Mouse (Mus musculus) neural tube, embryonic 14.5 days (tissue): Measurements from ENCODE around the gene Gpc3. TPM values are rescaled to one million over a fixed set of nuclear protein-coding genes. Genes with fewer than 3 reads are reported as not detected.

Source experiments
- ATAC-seq: fragments of 200-750 bp; cut with Nextera tagmentation; 2 replicates; pipeline ENCODE4 v1.8.0; 2017; ENCODE audit warnings: low read depth, mild to moderate bottlenecking, moderate TSS enrichment, moderate library complexity
- H3K27ac ChIP-seq: fragments of 300-500 bp; sonication (generic); 2 replicates; pipeline ENCODE4 v1.5.1; 2014; ENCODE audit warnings: low read depth, mild to moderate bottlenecking, control low read depth, low read length, moderate library complexity, mixed read lengths
- H3K27me3 ChIP-seq: fragments of 300-500 bp; sonication (generic); 2 replicates; pipeline ENCODE4 v1.6.1; 2014; ENCODE audit warnings: low read length; ENCODE audit not compliant: control insufficient read depth, insufficient read depth
- H3K36me3 ChIP-seq: fragments of 300-500 bp; sonication (generic); 2 replicates; pipeline ENCODE4 v1.6.1; 2014; ENCODE audit warnings: low read length, mixed read lengths; ENCODE audit not compliant: control insufficient read depth, insufficient read depth
- H3K4me1 ChIP-seq: fragments of 300-500 bp; sonication (generic); 2 replicates; pipeline ENCODE4 v1.6.1; 2014; ENCODE audit warnings: low read length; ENCODE audit not compliant: control insufficient read depth, insufficient read depth
- H3K4me2 ChIP-seq: fragments of 300-500 bp; sonication (generic); 2 replicates; pipeline ENCODE4 v1.6.1; 2014; ENCODE audit warnings: mild to moderate bottlenecking, low read depth, low read length, control low read depth
- H3K4me3 ChIP-seq: fragments of 300-500 bp; sonication (generic); 2 replicates; pipeline ENCODE4 v1.5.1; 2014; ENCODE audit warnings: low read depth, low read length, control low read depth, mixed read lengths
- H3K9ac ChIP-seq: fragments of 300-500 bp; sonication (generic); replicated peaks from 2 replicates; pipeline ENCODE4 v1.6.1; 2014; ENCODE audit warnings: low read depth, mild to moderate bottlenecking, control low read depth, low read length, mixed read lengths
- H3K9me3 ChIP-seq: fragments of 300-500 bp; sonication (generic); 2 replicates; pipeline ENCODE4 v1.6.1; 2016; ENCODE audit warnings: low read length; ENCODE audit not compliant: control insufficient read depth
- WGBS: fragments of 180-500 bp; shearing (Covaris S2); extraction: QIAGEN DNeasy Blood & Tissue Kit; methylation state at CpG from one replicate; pipeline ENCODE4 v1.1.7; 2014; 5-methylcytosine and 5-hydroxymethylcytosine counted together
- polyA plus RNA-seq: library from polyadenylated mRNA; unstranded; fragments of >200 nt; fragmentation: Nextera tagmentation; extraction: Ambion mirVana; gene quantifications from 2 replicates; pipeline ENCODE4 v1.2.1, GENCODE M21; 2014

Gene Gpc3
- polyA plus RNA-seq = 33.2 and 117 TPM in 2 replicates

DNA sequence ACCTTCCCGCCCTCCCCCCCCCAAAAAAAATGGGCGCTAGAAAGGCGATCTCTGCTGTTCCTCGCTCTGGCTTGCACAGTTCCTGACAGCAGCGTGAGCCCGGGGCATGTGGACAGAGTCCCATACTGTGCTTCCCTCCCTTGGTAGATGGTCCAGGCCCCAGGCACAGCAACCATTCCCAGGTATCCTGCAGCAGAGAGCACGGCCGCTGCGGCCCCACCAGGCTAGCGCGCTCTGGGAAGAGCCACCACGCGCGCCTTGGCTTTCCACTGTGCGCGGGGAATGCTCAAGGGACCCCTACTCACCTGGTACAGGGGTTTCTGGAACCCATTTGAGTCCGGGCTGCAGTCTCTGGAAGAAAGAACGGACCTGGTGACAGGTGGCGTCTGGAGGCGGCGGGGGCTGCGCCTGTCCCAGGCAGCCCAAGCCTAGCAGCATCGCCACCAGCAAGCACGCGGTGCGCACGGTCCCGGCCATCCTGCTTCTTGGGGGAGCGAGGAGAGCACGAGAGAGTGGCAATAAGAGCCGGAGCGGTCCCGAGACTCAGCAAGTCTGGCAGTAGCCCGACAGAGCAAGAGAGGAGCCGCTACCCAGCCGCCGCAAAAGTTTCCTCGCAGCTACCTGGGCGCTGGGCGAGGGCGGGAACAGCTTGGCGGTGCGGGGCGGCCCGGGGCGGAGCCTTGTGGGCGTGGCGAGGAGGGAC, at the start of gene Gpc3:
Gene Gpc3 (minus strand): TSS at position 623 of the 703 bp plus-strand sequence.
- Histone ChIP-seq H3K9me3 (no peaks in the 10 kb centered on the region), H3K4me3 (peak within 1 kb of the TSS; percentile 37), H3K9ac (peak within 1 kb of the TSS; percentile 28; the same call in 1 of the 2 replicates), H3K4me1 (no peaks in the 10 kb centered on the region), H3K27ac (peak within 1 kb of the TSS; percentile 18; the same call in 1 of the 2 replicates), H3K36me3 (no peaks in the 10 kb centered on the region), H3K4me2 (peak within 1 kb of the TSS; percentile 68), H3K27me3 (no peaks in the 10 kb centered on the region)
- WGBS = 17% methylated on average over 47 of the region's 48 CpGs
- peak; percentile 92 for ATAC-seq

DNA sequence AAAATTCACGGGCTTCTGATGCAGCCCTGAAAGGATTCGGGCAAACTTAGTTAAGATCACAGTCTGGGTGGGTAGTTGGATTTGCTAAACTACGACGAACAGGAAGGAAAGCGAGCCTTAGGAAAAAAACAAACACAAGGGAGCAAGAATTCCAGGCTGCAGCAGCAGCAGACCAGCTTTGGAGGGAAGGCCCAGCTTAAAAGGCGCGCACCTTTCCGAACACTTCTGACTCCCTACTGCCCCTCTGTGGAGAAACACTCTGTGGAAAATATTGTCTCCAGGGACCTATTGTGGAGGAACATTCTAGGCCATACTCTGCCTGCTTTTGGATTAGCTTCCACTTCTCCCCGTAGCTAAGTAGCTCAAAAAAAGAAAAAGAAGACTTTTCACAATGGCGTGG, 38.2 kb upstream of the Gpc3 start:
- no peaks in the 10 kb centered on the region for H3K36me3 ChIP-seq
- 23% methylated on average over 10 of the region's 10 CpGs for WGBS
- H3K9ac ChIP-seq = no peak overlapping the region
- ATAC-seq = no peak; the same call in 1 of the 2 replicates
- no peaks in the 10 kb centered on the region for H3K4me1 ChIP-seq
- H3K4me2 ChIP-seq = no peak overlapping the region
- no peak overlapping the region for H3K4me3 ChIP-seq
- no peaks in the 10 kb centered on the region for H3K9me3 ChIP-seq
- H3K27ac ChIP-seq = no peak overlapping the region
- H3K27me3 ChIP-seq = no peaks in the 10 kb centered on the region

DNA sequence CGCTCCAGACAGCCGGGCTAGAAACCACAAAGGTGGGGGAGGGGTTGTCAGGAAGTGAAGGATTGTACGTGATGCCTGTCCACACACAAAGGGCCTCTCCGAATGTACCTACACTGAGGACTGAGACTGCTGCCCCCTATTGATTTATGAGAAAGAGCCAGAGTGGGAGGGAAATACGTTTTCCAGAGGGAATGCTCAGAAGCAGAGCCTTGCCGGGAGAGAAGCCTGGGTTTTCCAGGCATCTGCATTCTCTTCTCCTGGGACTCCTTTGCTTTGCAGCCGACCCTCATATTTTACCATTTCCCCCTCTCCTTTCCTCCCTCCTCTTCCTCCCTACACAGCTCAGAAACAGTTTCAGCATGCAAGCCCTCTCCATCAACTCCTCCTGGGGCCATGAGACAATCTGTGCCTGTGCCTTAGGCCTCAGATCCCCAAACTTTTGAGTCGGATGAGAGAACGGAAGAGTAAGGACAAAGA, 37.8 kb upstream of the Gpc3 start:
- no peak for ATAC-seq
- no peaks in the 10 kb centered on the region for H3K36me3 ChIP-seq
- no peaks in the 10 kb centered on the region for H3K9me3 ChIP-seq
- H3K4me1 ChIP-seq = no peaks in the 10 kb centered on the region
- H3K27me3 ChIP-seq = no peaks in the 10 kb centered on the region
- H3K9ac ChIP-seq = no peak overlapping the region
- H3K4me2 ChIP-seq = no peak overlapping the region
- 26% methylated on average over 9 of the region's 9 CpGs for WGBS
- no peak overlapping the region for H3K27ac ChIP-seq
- H3K4me3 ChIP-seq = no peak overlapping the region

DNA sequence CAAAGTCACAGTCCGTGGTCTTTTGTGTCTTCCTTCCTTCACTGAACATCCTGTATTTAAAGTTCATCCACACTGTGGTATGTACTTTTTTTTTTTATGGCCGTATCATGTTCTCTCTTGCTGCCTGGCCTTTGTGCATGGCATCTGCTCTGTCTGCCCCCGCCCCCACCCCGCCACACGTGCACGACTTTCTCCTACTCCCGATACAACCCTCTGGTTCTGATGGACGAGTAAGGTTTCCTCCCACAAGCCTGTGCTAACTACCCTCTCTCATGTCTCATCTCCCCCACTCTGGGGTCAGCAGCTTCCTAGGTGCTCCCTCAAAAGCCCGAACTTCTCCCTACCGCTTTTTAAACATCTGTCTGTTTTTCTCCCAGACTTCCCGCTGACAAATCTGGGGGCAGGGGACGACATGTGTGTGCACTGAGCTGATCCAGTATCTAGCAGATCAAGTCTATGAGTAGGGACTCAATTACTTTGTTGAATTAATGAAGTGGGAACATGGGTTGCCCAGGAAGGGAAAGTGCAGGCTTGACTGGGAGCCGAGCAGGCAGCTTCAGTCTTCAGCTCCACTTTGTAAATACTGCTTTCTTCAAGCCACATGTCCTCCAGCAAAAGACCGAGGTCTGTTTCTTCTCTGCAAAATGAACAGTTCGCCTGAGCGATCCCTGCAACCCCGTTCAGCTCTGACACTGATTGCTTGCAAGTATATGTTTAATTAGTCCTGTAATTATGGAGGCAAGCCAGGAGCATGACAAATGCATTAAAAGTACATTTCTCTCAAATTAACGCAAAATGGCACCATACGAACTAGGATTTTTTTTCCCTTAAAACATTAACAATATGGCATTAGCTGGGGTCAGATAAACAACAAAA, 35.4 kb upstream of the Gpc3 start:
- no peak overlapping the region for H3K4me3 ChIP-seq

DNA sequence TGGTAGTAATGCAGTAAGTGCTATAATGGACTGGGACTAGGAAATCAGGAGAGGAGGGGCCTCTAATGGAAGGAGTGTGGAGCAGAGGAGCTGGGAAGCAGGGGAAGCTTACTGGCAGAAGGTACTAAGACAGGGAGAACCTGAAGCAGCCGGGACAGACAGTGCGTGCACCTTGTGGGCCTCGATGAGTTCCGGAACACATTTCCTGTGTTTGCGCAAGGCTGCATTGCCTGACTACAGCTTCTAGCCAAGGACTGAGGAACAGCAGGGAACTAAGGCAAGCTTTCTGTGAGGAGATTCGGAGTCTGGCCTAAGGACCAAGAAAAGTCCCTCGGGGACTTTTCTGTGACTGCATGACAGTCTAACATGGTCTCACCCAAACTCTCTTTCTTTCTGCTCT, 30.6 kb upstream of the Gpc3 start:
- 67% methylated on average over 7 of the region's 7 CpGs for WGBS
- H3K9me3 ChIP-seq = no peaks in the 10 kb centered on the region
- H3K4me2 ChIP-seq = no peak overlapping the region
- H3K27ac ChIP-seq = no peak overlapping the region
- no peak overlapping the region for H3K9ac ChIP-seq
- no peaks in the 10 kb centered on the region for H3K4me1 ChIP-seq
- no peak overlapping the region for H3K4me3 ChIP-seq
- no peaks in the 10 kb centered on the region for H3K27me3 ChIP-seq
- ATAC-seq = no peak
- H3K36me3 ChIP-seq = no peaks in the 10 kb centered on the region

More for the DNA sequence above, 35.4 kb upstream of the Gpc3 start:
- Histone ChIP-seq H3K9ac (no peak overlapping the region), H3K27ac (no peak overlapping the region), H3K4me2 (peak overlapping the region; percentile 11; the same call in 1 of the 2 replicates), H3K27me3 (no peaks in the 10 kb centered on the region), H3K4me1 (no peaks in the 10 kb centered on the region), H3K36me3 (no peaks in the 10 kb centered on the region), H3K9me3 (no peaks in the 10 kb centered on the region)
- no peak for ATAC-seq
- 24% methylated on average over 19 of the region's 19 CpGs for WGBS

DNA sequence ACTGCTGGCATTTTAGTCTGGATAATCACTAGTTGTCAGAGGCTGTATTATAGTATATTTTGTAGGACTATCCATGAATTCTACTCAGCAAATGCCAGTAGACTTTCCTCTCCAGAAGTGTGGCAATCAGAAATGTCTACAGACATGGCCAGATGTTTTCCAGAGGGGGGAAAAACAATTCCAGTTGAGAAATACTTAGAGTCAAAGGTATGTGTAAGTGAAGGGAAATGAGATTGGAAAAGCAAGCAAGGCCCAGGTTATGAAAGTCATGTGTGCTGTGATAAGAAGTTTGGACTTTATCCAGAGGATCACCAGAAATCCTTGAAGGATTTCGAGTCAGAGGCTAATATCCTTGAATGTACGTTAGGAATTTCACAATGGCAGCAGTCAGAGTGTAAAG, 29.6 kb upstream of the Gpc3 start:
- Histone ChIP-seq H3K36me3 (no peaks in the 10 kb centered on the region), H3K27me3 (no peaks in the 10 kb centered on the region), H3K4me1 (no peaks in the 10 kb centered on the region), H3K4me2 (no peak overlapping the region), H3K27ac (no peak overlapping the region), H3K4me3 (no peak overlapping the region), H3K9me3 (no peaks in the 10 kb centered on the region), H3K9ac (no peak overlapping the region)
- WGBS = 88% methylated on average over 2 of the region's 2 CpGs
- ATAC-seq = no peak

DNA sequence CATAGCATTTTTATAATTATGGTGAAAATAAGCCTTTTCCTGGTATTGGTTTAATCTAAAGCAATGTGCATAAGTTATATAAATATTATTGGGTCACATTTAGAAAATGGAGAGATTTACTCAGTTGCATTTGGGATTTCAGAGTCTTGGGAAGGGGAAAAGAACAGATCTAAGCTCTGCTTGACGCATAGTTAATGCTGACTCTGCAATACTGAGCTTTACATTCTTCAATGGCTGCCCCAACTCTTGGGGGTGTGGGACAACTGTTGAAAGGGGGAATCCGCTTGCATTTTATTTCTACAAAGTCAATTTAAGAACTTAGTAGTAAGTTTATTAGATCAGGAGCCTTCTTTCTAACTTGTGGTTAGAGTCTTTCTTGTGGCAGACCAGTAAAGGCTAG, 28.4 kb upstream of the Gpc3 start:
- Histone ChIP-seq H3K4me1 (no peaks in the 10 kb centered on the region), H3K9ac (no peak overlapping the region), H3K27ac (no peak overlapping the region), H3K9me3 (no peaks in the 10 kb centered on the region), H3K4me2 (no peak overlapping the region), H3K27me3 (no peaks in the 10 kb centered on the region), H3K36me3 (no peaks in the 10 kb centered on the region), H3K4me3 (no peak overlapping the region)
- no peak for ATAC-seq
- 91% methylated on average over 2 of the region's 2 CpGs for WGBS

DNA sequence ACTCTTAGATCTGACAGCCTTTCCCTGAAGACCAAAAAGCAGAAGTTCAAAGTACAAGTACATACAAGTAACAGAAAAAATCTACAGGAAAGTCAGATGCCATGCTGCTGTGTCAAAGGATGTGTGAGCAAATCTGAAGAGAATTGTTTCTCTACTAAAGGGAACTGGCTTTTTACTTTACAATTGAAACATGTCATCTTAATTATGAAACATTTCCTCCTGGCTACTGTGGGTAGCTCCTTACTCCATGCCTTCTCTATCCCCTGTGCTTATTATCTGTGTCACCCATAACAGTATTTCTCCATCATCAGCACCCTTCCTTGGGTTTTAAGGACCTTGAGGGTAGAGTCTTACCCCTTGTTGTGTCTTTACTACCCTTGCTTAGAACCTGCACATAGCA, 23.7 kb upstream of the Gpc3 start:
- Histone ChIP-seq H3K4me3 (no peak overlapping the region), H3K27me3 (no peaks in the 10 kb centered on the region), H3K4me2 (no peak overlapping the region), H3K27ac (no peak overlapping the region), H3K4me1 (no peaks in the 10 kb centered on the region), H3K36me3 (no peaks in the 10 kb centered on the region), H3K9me3 (no peaks in the 10 kb centered on the region), H3K9ac (no peak overlapping the region)
- ATAC-seq = no peak

DNA sequence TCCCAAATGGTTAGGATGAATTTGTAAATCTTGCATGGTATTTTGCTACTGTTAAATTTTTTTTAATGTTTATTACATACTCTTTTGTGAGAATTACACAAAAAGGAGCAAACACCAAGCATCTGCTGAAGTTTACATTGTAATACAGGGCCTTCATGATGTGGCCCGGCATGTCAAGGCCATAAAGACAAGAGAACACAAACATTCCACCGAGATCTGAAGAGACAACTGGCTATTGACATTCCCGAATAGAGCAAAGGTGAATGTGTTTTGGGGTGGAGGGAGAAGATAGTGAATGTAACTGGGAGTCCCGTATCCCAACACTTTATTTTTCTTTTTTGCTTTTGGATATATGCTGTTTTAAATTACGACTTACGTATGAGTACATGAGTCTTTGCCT, 20.2 kb upstream of the Gpc3 start:
- Histone ChIP-seq H3K27ac (no peak overlapping the region), H3K4me1 (no peaks in the 10 kb centered on the region)
- 64% methylated on average over 6 of the region's 6 CpGs for WGBS

More for the DNA sequence above, 20.2 kb upstream of the Gpc3 start:
- Histone ChIP-seq H3K36me3 (no peaks in the 10 kb centered on the region), H3K4me2 (no peak overlapping the region), H3K9me3 (no peaks in the 10 kb centered on the region), H3K9ac (no peak overlapping the region), H3K4me3 (no peak overlapping the region), H3K27me3 (no peaks in the 10 kb centered on the region)
- no peak for ATAC-seq
